Mouse (Mus musculus) brain, adult 10 weeks (tissue): Measurements from ENCODE around the gene Hbq1b. TPM values are rescaled to one million over a fixed set of nuclear protein-coding genes. Genes with fewer than 3 reads are reported as not detected.

Source experiments
- polyA plus RNA-seq: library from polyadenylated mRNA; stranded (reverse); fragments of 350-450 nt; fragmentation: Illumina TruSeq; extraction: RNeasy Lipid Tissue Mini Kit (QIAGEN cat#74804); gene quantifications from one replicate; pipeline ENCODE4 v1.2.3, GENCODE M21; 2015; ENCODE audit warnings: low read depth, low replicate concordance

Hbq1b gene
- polyA plus RNA-seq: not detected

DNA sequence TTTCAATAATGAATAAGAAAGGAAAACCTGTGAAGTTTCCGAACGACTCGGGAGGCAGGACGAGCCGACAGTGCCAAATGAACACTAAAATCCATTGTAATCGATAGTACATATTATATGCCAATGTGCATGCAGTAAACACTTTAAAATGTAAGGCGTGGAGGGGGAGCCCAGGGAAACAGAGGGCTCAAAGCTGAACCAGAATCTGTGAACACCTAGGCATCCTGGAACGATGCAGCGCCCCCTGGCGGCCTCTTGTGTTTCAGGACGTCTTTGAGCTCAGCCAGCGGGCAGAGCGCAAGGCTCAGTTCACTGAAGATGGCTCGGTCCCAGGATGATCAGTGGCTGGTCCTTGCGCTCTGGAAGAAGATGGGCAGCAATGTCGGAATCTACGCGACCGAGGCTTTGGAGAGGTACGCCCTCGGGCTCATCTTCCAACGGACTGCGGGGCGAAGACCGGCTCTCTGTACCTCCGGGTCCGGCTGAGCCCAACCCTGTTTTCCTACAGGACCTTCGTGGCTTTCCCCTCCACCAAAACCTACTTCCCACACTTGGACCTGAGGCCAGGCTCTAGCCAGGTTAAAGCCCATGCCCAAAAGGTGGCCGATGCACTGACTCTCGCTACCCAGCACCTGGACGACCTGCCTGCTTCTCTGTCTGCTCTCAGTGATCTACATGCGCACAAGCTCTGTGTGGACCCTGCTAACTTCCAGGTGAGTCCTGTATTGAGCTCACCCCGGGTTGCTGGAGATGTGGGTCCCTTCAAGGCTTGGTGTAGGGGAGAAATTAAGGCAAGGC is at the start of gene Hbq1b:
TSS of gene Hbq1b (plus strand) at position 271 of the 798 bp plus-strand sequence.

DNA sequence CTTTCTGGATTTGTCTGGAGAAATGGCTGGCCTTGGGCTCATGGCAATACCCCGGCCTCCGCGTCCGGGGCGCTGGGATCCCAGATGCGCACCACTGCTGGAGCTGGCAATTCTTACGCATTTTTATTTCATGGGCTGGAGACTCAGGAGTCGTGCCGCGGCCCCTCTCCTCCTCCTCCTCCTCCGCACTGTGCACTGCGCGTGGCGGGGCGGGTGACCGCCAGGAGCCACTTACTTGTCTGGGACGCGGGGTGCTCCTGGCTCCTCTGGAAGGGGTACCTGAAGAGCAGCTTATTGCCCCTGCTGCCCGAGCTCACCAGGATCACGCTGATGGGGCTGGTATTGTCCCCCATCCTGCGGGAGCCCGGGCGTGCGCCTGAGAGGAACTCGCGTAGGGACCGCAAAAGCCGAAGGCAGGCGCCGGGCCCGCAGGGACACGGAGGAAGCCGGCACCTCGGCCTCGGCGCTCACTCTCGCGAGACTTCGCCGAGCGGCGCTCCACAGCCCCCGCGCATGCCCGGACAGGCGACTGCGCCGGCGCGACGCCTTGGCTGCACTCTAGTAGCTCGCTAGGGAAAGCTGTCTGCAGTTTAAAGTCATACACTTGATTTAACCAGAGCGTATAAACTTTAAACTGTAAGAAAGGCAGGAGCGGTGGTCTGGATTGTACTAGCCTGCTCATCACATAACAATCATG is 19.4 kb upstream of the Hbq1b start, which contains the start of gene Nprl3:
TSS of gene Nprl3 (minus strand) at position 520 of the 697 bp plus-strand sequence.

GRCm38 (mm10) chr11:32276347-32276746 is 10.4 kb upstream of the Hbq1b start, which contains the start of gene Hba-x:
Hba-x (plus strand) TSS chr11:32276400.

DNA sequence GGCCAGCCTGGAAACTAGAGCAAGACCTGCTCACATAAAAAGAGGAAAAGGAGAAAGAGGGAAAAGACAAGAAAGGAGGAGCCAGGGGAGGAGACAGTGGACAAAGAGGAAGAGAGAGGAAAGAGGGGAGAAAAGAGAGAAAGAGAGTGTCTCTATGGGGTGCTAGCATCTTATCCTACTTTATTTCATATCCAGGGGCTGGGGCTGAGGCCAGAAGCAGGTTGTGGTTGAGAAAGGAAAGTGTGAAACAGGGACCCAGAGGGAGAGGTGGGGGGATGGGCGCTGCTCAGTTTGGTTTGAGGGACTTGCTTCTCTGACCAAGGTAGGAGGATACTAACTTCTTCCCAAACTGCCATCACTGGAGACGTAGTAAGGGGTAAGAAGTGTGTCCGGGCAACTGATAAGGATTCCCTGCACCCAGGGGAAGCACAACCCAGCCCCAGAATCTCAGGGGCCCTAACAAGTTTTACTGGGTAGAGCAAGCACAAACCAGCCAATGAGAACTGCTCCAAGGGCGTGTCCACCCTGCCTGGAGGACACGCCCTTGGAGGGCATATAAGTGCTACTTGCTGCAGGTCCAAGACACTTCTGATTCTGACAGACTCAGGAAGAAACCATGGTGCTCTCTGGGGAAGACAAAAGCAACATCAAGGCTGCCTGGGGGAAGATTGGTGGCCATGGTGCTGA is 3.5 kb upstream of the Hbq1b start, which contains the start of gene Hba-a1:
TSS of gene Hba-a1 (plus strand) at position 421 of the 687 bp plus-strand sequence.

GRCm38 (mm10) chr11:32296203-32296602 is 9.4 kb downstream of the Hbq1b start, which contains the start of gene Hba-a2:
Hba-a2 (plus strand) TSS chr11:32296489.

GRCm38 (mm10) chr11:32299865-32300264 is 13.1 kb downstream of the Hbq1b start, which contains the start of gene Hbq1a:
Hbq1a (plus strand) TSS chr11:32300069.

Other genes starting within 250 kb of the Hbq1b start
- gene Il9r, start 86.7 kb upstream of the Hbq1b start, polyA plus RNA-seq: not detected
- gene Snrnp25, start 81.5 kb upstream of the Hbq1b start, polyA plus RNA-seq: 47.0 TPM
- 8.0 TPM for gene Rhbdf1, start 64.7 kb upstream of the Hbq1b start, polyA plus RNA-seq
- 21.7 TPM for gene Mpg, start 60.5 kb upstream of the Hbq1b start, polyA plus RNA-seq
- 30.2 TPM for gene Nprl3, start 19.3 kb upstream of the Hbq1b start, polyA plus RNA-seq
- not detected for gene Hba-x, start 10.6 kb upstream of the Hbq1b start, polyA plus RNA-seq
- gene Hba-a1, start 3.5 kb upstream of the Hbq1b start, polyA plus RNA-seq: 449 TPM
- 651 TPM for gene Hba-a2, start 9.5 kb downstream of the Hbq1b start, polyA plus RNA-seq
- 1.5 TPM for gene Hbq1a, start 13.1 kb downstream of the Hbq1b start, polyA plus RNA-seq
- 7.1 TPM for gene Sh3pxd2b, start 60.9 kb downstream of the Hbq1b start, polyA plus RNA-seq
- 39.6 TPM for gene Ubtd2, start 168.4 kb downstream of the Hbq1b start, polyA plus RNA-seq
- gene Efcab9, start 245.1 kb downstream of the Hbq1b start, polyA plus RNA-seq: 0.86 TPM
- 3.3 TPM for gene Stk10, start 246.3 kb downstream of the Hbq1b start, polyA plus RNA-seq